Mouse (Mus musculus) frontal cortex, postnatal 10 days (tissue): ENCODE results near the gene Gm10295.

ENCODE experiments used
- DNase-seq, 2 experiments: peaks; one replicate each; pipeline ENCODE4 v3.0.0; 2022; ENCODE audit warnings: low spot score in 2 of 2, mixed read lengths in 1 of 2

Gene Gm10295

DNA sequence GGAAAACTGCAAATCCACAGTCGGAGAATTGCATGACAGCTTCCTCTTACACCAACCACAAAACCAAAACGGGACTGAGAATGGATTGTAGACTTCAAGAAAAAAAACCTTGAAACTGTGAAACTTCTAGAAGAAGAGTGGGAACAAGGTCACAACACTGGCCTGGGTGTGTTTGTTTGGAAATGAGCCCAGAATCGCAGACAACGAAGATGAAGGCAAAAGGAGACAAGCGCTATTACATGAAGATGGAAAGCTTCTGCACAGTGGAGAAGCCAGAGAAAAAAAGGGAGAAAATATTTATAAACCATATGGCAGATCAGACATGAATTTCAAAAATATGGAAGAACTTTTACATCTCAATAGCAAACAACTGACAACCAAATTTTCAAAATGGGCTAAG, 4.3 kb upstream of the Gm10295 start:
- DNase-seq = no peak

DNA sequence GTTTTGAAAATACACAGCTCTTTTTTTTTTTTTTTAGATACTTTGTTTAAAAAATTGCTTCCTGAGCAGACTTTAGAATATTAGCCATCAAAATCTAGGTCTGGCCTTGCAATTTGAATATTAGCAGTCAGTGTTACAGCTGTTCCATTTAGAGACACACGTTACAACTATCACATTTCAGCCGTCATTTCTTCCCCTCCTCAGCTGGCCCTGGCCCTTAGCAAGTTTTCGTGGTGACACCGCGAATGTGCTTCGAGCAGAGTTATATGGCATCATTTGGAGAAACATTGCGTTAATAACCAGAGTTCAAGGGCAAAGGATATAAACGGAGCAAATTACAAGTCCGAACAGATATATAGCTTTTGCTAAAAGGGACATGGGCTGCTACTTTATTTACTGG, 2.4 kb downstream of the Gm10295 start:
- DNase-seq = no peak

DNA sequence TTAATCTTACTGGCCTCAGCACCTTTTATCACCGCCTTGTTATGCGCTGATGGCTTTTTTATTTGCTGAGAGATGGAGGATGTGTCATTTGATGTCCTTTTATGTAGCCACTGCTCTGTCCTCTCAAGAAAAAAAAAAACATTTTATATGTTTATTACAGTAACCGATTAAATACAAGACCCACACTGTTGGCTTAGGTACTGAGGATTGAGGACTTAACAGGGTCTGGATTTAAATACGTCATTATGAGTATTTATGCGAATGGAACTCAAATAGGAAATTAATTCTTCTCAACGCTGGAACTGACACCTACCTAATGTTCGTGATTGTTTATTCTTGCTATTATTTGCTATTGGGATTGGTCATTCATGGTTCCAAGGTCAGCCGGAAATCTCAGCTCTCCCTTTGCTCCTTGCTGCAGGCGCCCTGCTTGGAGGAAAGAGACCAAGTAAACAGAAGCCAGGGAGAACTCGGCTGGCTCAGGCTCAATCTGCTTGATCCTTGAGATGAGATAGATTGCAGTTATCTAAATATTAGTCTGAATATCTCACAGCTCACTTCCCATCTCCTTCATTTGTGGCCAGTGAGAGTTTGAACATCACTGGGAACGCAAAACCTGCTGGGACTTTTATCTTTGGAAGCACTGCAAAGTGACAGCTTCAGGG, 26.2 kb downstream of the Gm10295 start:
- DNase-seq = no peak

DNA sequence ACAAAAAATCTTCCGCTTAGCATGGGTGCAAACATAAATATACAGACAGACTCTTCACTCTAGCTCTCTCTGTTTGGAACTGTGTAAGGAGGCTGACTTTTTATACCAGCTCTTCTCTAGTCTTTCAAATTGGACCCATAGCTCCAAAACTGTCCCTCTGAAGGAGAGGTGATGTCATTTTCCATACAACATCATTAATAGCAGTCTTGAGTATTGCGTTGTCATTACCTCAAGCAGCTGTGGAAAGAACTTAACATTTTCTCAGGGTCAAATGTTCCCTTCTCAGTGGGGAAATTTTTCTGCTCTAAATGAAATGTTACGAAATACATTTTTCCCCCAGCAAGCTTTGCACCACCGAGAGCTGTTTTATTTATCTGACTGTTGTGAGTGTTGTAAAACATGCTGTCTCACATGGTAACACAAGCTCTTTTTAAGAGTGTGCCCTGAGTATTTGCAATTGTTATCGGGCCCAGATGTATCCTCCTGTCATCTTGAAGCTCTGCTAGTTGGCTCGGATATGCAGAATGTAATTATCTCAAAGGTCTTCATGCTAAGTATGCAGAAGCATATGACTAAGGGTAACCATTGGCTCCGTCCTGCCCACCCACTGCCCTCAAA, 38.0 kb downstream of the Gm10295 start:
- no peak for DNase-seq

DNA sequence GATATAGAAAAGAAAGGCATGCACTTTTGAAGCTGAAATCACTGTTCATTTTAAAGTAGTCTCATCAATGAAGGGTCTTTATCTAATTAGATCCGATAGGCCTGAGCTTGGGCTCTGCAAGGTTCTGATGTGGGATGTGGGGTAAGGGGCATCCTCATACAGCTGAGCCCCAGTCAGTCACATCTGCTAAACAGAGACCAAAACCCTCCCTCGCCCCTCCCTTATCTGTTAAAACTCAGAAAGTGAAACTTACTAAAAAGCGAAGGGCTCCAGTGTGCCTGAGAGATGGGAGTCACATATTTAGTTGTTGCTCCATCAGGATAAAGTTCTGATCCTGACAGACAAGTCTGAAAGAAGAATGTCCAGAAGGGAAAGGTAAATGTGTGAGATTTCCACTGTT, 38.9 kb downstream of the Gm10295 start:
- no peak for DNase-seq

DNA sequence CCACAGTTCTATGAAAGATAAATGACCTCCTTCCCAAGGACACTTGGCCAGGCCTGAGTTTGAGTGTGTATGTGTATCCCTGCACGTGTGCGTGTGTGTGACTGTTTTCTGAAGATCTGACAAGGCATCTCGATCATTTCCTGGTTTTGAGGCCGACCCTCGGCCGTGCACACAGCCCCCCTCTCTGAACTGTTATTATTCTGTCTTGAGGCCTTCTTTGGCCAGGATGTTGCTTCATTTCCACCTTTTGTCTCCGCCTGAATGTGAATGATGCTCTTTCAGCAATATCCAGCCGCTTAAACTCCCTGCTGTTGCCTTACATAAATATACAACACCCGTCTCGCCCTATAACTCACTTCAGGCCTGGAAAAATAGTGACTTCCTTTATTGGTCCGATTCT, 39.9 kb downstream of the Gm10295 start:
- no peak for DNase-seq

DNA sequence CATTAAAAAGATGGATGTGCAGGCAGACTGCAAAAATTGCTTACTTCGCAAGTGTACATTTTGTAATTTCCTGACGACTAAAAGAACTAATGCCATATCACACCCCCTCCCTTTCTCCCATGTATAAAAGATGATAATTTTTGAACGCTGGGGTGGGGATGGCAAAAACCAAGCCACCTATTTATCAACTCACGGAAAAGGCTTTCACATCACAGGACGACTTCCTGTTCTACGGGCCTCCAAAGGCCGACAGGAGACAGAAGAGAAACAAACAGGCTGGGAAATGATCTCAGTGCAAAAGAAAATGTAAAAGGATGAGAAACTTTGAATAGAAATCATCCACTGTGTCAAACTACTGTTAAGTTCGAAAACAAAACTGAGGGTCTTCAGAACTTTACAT, 43.2 kb downstream of the Gm10295 start:
- no peak for DNase-seq

DNA sequence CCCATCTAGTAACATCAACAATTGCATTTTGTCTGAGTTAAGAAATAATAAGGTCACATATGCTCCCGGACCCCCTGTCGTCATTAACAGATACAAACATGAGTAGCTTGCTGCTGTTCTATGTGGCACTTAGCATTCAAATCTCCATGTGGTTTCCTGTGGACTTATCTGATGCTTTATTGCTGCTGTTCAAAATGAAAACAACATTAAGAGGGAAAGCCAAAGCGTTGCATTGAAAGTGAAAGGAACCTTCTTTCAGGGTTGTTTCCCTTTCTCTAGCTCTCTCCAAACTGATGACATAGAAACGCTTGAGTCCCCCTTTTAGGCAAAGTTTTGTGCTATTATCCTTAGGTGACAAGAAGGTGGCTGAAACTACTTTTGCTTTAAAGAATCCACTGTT, 48.6 kb downstream of the Gm10295 start:
- no peak for DNase-seq
